Mouse (Mus musculus) midbrain, embryonic 14.5 days (tissue): Measurements from ENCODE around the gene Tyk2. TPM values are rescaled to one million over a fixed set of nuclear protein-coding genes. Genes with fewer than 3 reads are reported as not detected.

Source experiments
- ATAC-seq: fragments of 200-750 bp; cut with Nextera tagmentation; 2 replicates; pipeline ENCODE4 v1.8.0; 2017; ENCODE audit warnings: moderate number of reproducible peaks, moderate library complexity; ENCODE audit not compliant: low FRiP score, low TSS enrichment
- DNase-seq: peaks from one replicate; pipeline ENCODE4 v3.0.0-alpha.2; 2015
- H3K27ac ChIP-seq: fragments of 300-500 bp; sonication (generic); replicated peaks from 2 replicates; pipeline ENCODE4 v1.5.1; 2014; ENCODE audit warnings: mild to moderate bottlenecking, low read depth, low read length, moderate library complexity
- H3K27me3 ChIP-seq: fragments of 300-500 bp; sonication (generic); 2 replicates; pipeline ENCODE4 v1.6.1; 2014; ENCODE audit warnings: low read length, control low read depth, mixed read lengths; ENCODE audit not compliant: control insufficient read depth, insufficient read depth
- H3K36me3 ChIP-seq: fragments of 300-500 bp; sonication (generic); 2 replicates; pipeline ENCODE4 v1.6.1; 2014; ENCODE audit warnings: low read length, control low read depth; ENCODE audit not compliant: control insufficient read depth, insufficient read depth
- H3K4me1 ChIP-seq: fragments of 300-500 bp; sonication (generic); 2 replicates; pipeline ENCODE4 v1.6.1; 2014; ENCODE audit warnings: mild to moderate bottlenecking, antibody characterized with exemption, low read length, control low read depth; ENCODE audit not compliant: control insufficient read depth, insufficient read depth
- H3K4me2 ChIP-seq: fragments of 300-500 bp; sonication (generic); 2 replicates; pipeline ENCODE4 v1.6.1; 2014; ENCODE audit warnings: mild to moderate bottlenecking, low read length, moderate library complexity
- H3K4me3 ChIP-seq: fragments of 300-500 bp; sonication (generic); replicated peaks from 2 replicates; pipeline ENCODE4 v1.5.1; 2014; ENCODE audit warnings: low read depth, low read length
- H3K9ac ChIP-seq: fragments of 300-500 bp; sonication (generic); replicated peaks from 2 replicates; pipeline ENCODE4 v1.6.1; 2014; ENCODE audit warnings: mild to moderate bottlenecking, low read length, moderate library complexity
- H3K9me3 ChIP-seq: fragments of 300-500 bp; sonication (generic); 2 replicates; pipeline ENCODE4 v1.6.1; 2016; ENCODE audit warnings: low read length, control low read depth, mixed read lengths; ENCODE audit not compliant: control insufficient read depth
- WGBS: fragments of 180-500 bp; shearing (Covaris S2); extraction: QIAGEN DNeasy Blood & Tissue Kit; methylation state at CpG from one replicate; pipeline ENCODE4 v1.1.7; 2014; 5-methylcytosine and 5-hydroxymethylcytosine counted together
- polyA plus RNA-seq: library from polyadenylated mRNA; unstranded; fragments of >200 nt; fragmentation: Nextera tagmentation; extraction: Ambion mirVana; gene quantifications from 2 replicates; pipeline ENCODE4 v1.2.1, GENCODE M21; 2014

The Tyk2 gene
- polyA plus RNA-seq: 7.4 and 8.5 TPM in 2 replicates

DNA sequence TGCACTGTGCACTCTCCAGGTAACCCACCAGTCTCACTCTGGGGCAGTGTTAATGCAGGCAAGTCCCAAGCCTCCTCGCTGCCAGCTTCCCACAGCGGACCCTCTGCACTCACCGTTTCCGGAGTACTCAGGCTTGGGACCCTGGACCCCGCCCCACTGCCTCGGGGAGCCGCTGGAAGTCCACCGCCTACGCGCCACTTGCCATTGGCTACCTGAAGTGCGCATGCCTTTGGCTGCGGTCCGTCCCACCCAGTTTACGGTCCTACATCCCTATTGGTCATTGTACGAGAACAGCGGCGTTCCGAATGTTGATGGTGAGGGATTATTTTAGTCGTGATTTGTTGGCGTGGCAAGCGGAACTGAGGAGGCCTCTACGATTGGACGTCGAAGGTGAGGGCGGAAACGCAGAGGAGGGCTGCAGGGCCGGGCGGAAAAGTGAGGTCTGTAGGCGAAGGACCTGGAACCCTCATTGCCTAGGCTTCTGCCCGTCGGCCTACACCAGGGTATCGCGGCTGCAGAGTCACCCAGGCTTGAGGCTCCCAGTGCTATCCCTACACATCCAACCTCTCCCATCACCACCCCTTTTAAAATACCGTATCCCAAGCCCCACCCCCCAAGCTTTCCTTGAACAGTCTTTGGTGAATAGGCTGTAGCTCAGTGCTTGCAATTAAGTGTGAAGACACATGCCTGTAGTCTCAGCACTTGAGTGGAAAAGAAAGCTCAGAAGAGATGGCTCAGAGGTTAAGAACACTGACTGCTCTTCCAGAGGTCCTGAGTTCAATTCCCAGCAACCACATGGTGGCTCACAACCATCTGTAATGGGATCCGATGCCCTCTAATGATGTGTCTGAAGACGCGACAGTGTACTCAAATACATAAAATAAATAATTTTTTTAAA lies at the start of gene Tyk2:
Gene Tyk2, minus strand, starts transcription at position 185 of the 898 bp plus-strand sequence.
- Histone ChIP-seq H3K27ac (peak within 1 kb of the TSS; percentile 66; the same call in 1 of the 2 replicates), H3K27me3 (no peaks in the 10 kb centered on the region), H3K9ac (peak within 1 kb of the TSS; percentile 47), H3K4me1 (peaks cover 5% of the 10 kb centered on the region; the same call in 1 of the 2 replicates), H3K4me3 (peak within 1 kb of the TSS; percentile 60), H3K9me3 (no peaks in the 10 kb centered on the region), H3K4me2 (peak within 1 kb of the TSS; percentile 78), H3K36me3 (peaks cover 13% of the 10 kb centered on the region; the same call in 1 of the 2 replicates)
- ATAC-seq: peak; percentile 98
- peak; percentile 96 for DNase-seq
- 6% methylated on average over 37 of the region's 37 CpGs for WGBS

DNA sequence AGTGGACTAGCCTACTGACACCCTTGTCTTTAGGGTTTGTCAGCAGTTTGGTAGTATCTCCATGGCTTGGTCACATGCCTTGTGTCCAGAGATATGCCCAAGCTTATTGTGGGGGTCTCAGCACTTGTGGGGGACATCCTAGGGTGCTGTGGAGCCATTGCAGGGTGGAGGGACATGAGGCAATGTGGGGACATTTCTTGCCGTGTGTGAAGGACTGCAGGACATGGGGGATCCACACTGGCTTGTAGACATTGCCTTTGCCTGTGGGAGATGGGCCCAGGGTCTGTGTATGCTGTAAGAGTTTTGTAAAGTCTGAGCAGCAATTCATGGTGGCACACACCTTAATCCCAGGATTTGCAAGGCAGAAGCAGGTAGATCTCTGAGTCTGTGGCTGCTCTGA lies 49.8 kb upstream of the Tyk2 start:
- Histone ChIP-seq H3K9ac (no peak overlapping the region), H3K36me3 (no peaks in the 10 kb centered on the region), H3K4me3 (no peak overlapping the region), H3K27ac (no peak overlapping the region), H3K9me3 (no peaks in the 10 kb centered on the region), H3K4me2 (no peak overlapping the region), H3K27me3 (peaks cover 19% of the 10 kb centered on the region), H3K4me1 (no peaks in the 10 kb centered on the region)
- no peak for ATAC-seq
- no peak for DNase-seq
- 60% methylated on average over 1 of the region's 1 CpGs for WGBS

DNA sequence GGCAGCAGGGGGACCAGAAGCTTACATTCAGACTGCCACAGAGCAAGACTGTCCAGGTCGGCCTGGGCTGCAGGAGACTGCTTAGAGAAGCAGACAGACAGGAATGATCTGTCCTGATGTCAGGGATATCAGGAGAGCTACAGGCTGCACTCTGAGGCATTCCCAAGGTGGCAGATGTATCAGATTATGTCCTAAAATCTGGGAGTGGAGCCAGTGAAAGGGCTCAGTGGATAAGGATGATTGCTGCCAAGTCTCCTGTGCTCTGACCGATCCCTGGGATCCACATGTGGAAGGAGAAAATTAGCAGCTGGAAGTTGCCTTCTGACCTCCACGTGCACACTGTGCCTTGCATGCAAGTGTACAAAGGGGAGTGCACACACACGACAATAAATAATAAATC lies 49.4 kb upstream of the Tyk2 start:
- Histone ChIP-seq H3K9me3 (no peaks in the 10 kb centered on the region), H3K27me3 (peaks cover 19% of the 10 kb centered on the region), H3K36me3 (no peaks in the 10 kb centered on the region), H3K4me3 (no peak overlapping the region), H3K4me1 (no peaks in the 10 kb centered on the region), H3K4me2 (no peak overlapping the region), H3K27ac (no peak overlapping the region), H3K9ac (no peak overlapping the region)
- no peak for ATAC-seq
- no peak for DNase-seq
- WGBS: 68% methylated on average over 4 of the region's 4 CpGs

DNA sequence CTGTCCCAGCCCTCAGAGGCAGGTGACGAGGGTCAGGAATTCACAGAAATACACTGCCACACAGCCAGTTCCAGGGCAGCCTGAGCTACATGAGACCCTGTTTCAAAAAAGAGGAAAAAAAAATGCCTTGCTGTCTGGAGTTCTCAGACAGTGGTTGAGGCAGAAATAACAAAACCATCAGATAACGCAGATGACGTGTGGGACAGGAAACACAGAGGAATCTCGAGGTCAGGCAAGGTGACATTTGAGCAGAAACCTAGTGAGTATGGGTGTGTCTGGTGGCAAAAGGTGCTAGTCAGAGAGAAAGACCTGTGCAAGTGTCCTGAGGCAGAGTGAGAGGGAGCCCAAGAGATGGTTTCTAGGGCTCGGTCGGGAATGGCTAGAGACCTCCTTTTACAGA lies 41.3 kb upstream of the Tyk2 start:
- H3K4me2 ChIP-seq: no peak overlapping the region
- ATAC-seq (no peak), DNase-seq (no peak)
- no peaks in the 10 kb centered on the region for H3K4me1 ChIP-seq
- no peaks in the 10 kb centered on the region for H3K9me3 ChIP-seq
- H3K9ac ChIP-seq: no peak overlapping the region
- no peaks in the 10 kb centered on the region for H3K36me3 ChIP-seq
- H3K4me3 ChIP-seq: no peak overlapping the region
- WGBS: 85% methylated on average over 6 of the region's 6 CpGs
- H3K27ac ChIP-seq: no peak overlapping the region
- H3K27me3 ChIP-seq: peaks cover under 1% of the 10 kb centered on the region; the same call in 1 of the 2 replicates

DNA sequence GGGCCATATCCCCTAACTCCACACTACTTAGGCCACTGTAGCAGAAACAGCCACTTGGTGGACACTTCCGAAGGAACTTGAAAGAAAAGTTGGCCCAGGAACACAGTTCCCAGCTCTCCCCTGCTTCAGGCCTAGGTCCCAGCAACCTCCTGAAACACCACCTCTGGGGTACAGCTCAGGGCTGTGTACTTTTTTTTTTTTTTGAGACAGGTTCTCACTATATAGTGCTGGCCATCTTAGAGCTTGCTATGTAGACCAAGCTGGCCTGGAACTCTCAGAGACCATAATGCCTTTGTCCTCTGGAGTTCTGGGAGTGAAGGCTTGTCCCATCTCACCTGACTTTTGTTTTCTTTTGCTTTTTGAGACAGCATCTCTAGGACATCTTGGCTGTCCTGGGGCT lies 38.1 kb upstream of the Tyk2 start:
- no peaks in the 10 kb centered on the region for H3K9me3 ChIP-seq
- ATAC-seq (no peak), DNase-seq (no peak)
- H3K9ac ChIP-seq: no peak overlapping the region
- H3K4me1 ChIP-seq: no peaks in the 10 kb centered on the region; the same call in 1 of the 2 replicates
- H3K4me3 ChIP-seq: no peak overlapping the region
- WGBS: 62% methylated on average over 1 of the region's 1 CpGs
- H3K27me3 ChIP-seq: peaks cover 32% of the 10 kb centered on the region
- no peak overlapping the region for H3K4me2 ChIP-seq
- no peaks in the 10 kb centered on the region for H3K36me3 ChIP-seq
- no peak overlapping the region for H3K27ac ChIP-seq

DNA sequence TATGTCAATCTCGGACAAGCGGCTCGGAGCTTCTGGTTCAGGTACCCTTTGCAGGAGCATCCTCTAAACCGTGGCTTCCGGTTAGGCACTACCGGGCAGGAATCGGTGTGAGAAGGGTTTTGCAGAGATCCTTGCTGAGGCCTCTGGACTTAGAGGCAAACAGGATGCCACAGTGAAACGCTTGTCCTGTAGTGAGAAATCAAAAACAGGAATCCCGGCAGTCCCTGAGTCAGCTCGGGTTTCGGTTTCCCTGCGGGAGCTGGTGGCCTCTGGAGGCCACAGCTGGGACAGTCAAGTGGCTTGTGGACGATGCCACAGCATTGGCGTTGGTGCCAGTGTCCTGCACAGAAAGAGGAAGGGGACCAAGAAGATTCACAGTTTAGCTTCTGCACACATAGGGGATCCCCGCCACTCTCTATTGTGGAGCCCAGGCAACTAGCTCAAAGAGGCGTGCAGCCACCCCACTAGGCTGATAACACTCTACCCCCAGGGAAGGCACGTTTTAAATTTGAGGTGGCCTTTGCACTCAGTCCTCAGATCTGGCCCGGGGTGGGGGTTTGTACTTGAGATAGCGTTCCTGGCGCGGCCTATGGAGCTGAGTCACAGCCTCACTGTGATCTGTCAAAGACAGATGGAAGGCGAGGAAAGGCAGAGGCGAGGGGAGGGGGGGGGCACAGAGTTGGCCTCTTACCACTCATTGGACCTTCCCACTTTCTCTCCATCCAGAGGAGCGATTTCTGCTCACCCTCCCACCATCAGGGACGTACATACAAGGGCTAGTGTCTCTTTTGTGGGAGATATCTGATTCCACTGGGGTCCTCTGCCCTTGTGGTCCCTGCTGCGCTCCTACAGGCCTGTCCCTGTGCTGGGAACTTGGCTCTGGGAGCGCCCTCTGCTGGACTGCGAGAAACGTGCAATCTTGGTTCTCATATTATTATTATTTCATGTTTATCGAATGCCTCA lies 37.4 kb upstream of the Tyk2 start:
- ATAC-seq (no peak), DNase-seq (peak; percentile 82)
- Histone ChIP-seq H3K27me3 (peaks cover 39% of the 10 kb centered on the region), H3K9ac (no peak overlapping the region), H3K4me3 (no peak overlapping the region), H3K4me1 (no peaks in the 10 kb centered on the region; the same call in 1 of the 2 replicates), H3K9me3 (no peaks in the 10 kb centered on the region), H3K36me3 (no peaks in the 10 kb centered on the region), H3K4me2 (peak overlapping the region; percentile 22), H3K27ac (0 out of 2 replicates have a peak overlapping the region, but pooled peaks have one; percentile 13)
- WGBS: 14% methylated on average over 30 of the region's 30 CpGs

DNA sequence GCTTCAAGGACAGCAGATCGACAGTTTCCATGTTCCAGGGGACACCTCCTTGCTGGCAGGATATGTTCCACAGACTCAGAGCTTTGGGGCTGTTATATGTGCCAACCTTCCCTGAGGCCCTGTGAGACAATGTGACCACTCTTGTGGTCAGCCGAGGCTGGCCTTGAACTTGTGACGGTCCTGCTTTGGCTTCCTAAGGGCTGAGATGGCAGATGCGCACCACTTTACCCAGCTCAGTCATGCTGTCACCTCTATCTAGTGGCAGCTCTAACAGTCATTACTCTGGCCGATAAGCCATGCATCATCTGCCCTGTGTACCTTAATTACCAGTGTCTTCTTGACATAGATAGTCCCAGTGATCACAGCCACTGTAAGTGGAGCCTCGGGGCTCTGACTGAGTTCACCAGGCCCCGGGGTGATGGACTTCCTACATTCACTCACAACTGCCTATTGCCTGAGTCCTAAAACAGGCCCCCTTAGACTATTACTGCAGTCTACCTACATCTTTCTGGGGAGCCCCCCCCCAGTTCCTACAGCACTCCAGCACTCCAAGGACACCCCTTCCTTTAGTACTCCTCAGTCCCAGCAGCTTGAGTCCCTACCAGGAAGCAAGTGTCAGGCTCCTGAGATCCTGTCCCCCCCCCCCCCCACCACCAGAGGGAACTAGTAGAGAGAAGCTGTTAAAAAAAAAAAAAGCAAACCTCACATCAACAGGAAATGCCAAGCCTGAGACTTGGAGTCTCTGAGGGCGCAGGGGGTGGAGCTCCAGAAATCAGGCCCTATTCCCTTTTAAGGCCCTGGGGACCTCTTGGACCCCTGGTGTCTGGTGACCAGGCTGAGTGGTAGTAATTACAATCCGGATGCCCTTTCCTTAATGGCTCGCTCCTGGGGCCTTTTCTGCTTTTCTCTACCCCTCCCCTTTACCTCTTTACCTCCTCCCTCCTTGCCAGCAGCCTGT lies 36.4 kb upstream of the Tyk2 start:
- Histone ChIP-seq H3K4me1 (no peaks in the 10 kb centered on the region; the same call in 1 of the 2 replicates), H3K4me2 (peak overlapping the region; percentile 22), H3K27ac (no peak overlapping the region), H3K9ac (no peak overlapping the region), H3K27me3 (peaks cover 45% of the 10 kb centered on the region), H3K4me3 (no peak overlapping the region), H3K36me3 (no peaks in the 10 kb centered on the region), H3K9me3 (no peaks in the 10 kb centered on the region)
- 66% methylated on average over 10 of the region's 10 CpGs for WGBS
- DNase-seq: no peak
- no peak for ATAC-seq
